Mouse (Mus musculus) embryonic facial prominence, embryonic 12.5 days (tissue): ENCODE measurements around the gene Gm42742. TPM values are rescaled to one million over a fixed set of nuclear protein-coding genes. Genes with fewer than 3 reads are reported as not detected.

Experiments
- ATAC-seq: fragments of 200-750 bp; cut with Nextera tagmentation; 2 replicates; pipeline ENCODE4 v1.8.0; 2017; ENCODE audit not compliant: insufficient number of reproducible peaks, insufficient read depth, low FRiP score, low TSS enrichment
- H3K27ac ChIP-seq: fragments of 300-500 bp; sonication (generic); 2 replicates; pipeline ENCODE4 v1.5.1; 2016; ENCODE audit warnings: mild to moderate bottlenecking
- H3K27me3 ChIP-seq: fragments of 300-500 bp; sonication (generic); 2 replicates; pipeline ENCODE4 v1.6.1; 2016; ENCODE audit warnings: mild to moderate bottlenecking, moderate library complexity
- H3K36me3 ChIP-seq: fragments of 300-500 bp; sonication (generic); 2 replicates; pipeline ENCODE4 v1.6.1; 2016; ENCODE audit warnings: mild to moderate bottlenecking
- H3K4me1 ChIP-seq: fragments of 300-500 bp; sonication (generic); 2 replicates; pipeline ENCODE4 v1.6.1; 2016
- H3K4me2 ChIP-seq: fragments of 300-500 bp; sonication (generic); replicated peaks from 2 replicates; pipeline ENCODE4 v1.6.1; 2016; ENCODE audit warnings: mild to moderate bottlenecking, moderate library complexity
- H3K4me3 ChIP-seq: fragments of 300-500 bp; sonication (generic); 2 replicates; pipeline ENCODE4 v1.5.1; 2016; ENCODE audit warnings: mild to moderate bottlenecking
- H3K9ac ChIP-seq: fragments of 300-500 bp; sonication (generic); 2 replicates; pipeline ENCODE4 v1.6.1; 2016; ENCODE audit warnings: mild to moderate bottlenecking, moderate library complexity
- H3K9me3 ChIP-seq: fragments of 300-500 bp; sonication (generic); 2 replicates; pipeline ENCODE4 v1.6.1; 2016; ENCODE audit warnings: mild to moderate bottlenecking, moderate library complexity
- WGBS: fragments of 180-500 bp; shearing (Covaris S2); methylation state at CpG from one replicate; pipeline ENCODE4 v1.1.7; 2016; 5-methylcytosine and 5-hydroxymethylcytosine counted together
- polyA plus RNA-seq: library from polyadenylated mRNA; unstranded; fragments of >200 nt; fragmentation: Nextera tagmentation; extraction: Ambion mirVana; gene quantifications from 2 replicates; pipeline ENCODE4 v1.2.1, GENCODE M21; 2016

Gm42742 gene
- polyA plus RNA-seq, 1 experiment from 2014 or later = 77.8 TPM

- Histone ChIP-seq H3K4me1 (peaks cover 26% of the 10 kb centered on the region), H3K4me3 (no peak overlapping the region), H3K36me3 (peaks cover 36% of the 10 kb centered on the region), H3K4me2 (no peak overlapping the region), H3K27me3 (no peaks in the 10 kb centered on the region), H3K27ac (no peak overlapping the region), H3K9me3 (no peaks in the 10 kb centered on the region), H3K9ac (no peak overlapping the region)
- no peak for ATAC-seq
- WGBS = 70% methylated on average over 2 of the region's 2 CpGs
Observed at GRCm38 (mm10) chr7:127011717-127012116, 9.2 kb downstream of the Gm42742 start.

GRCm38 (mm10) chr7:127011051-127011450 is 9.8 kb downstream of the Gm42742 start:
- Histone ChIP-seq H3K9me3 (no peaks in the 10 kb centered on the region), H3K4me1 (peaks cover 24% of the 10 kb centered on the region), H3K9ac (no peak overlapping the region), H3K27ac (no peak overlapping the region), H3K27me3 (no peaks in the 10 kb centered on the region), H3K36me3 (peaks cover 36% of the 10 kb centered on the region), H3K4me2 (no peak overlapping the region), H3K4me3 (no peak overlapping the region)
- no peak for ATAC-seq
- 92% methylated on average over 2 of the region's 2 CpGs for WGBS

DNA sequence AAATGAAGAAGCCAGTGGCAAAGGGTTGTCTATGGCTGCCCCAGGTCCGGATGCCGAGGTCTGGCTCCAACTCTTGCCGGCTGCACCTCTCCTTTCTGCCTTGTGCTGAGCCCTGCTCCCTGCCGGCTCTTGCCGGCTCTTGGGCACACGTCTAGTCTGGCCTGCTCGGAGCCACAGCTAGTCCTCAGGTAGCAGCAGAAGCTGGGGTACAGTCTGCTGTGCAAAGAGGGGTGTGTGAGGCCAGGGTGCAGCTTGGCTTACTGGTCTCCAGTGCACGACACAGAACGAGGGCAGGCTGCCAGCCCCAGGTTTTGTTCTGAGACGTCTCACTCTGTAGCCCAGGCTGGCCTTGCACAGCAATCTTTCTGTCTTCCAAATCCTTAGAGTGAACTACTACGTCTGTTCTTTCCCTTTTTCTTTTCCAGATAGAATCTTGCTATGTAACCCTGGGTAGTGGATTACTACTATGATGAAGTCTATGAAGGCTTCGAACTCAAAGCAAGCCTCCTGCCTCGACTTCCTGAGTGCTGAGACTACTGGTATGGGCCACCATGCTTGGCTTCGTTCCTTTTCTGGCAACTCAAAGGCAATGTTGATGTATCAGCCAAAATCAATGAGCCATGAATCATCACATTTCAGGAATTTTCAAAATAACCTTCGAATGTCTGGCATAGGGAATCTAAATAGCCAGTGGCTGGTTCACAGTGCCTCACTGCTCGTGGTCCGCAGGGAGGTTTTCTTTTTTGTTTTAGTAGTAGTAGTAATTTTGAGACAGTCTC is 11.4 kb downstream of the Gm42742 start:
- no peak overlapping the region for H3K4me2 ChIP-seq
- no peak overlapping the region for H3K27ac ChIP-seq
- H3K4me1 ChIP-seq = peaks cover 11% of the 10 kb centered on the region
- H3K9me3 ChIP-seq = no peaks in the 10 kb centered on the region
- ATAC-seq = no peak
- 83% methylated on average over 17 of the region's 17 CpGs for WGBS
- H3K4me3 ChIP-seq = no peak overlapping the region
- H3K9ac ChIP-seq = no peak overlapping the region
- H3K27me3 ChIP-seq = no peaks in the 10 kb centered on the region
- H3K36me3 ChIP-seq = peaks cover 23% of the 10 kb centered on the region

DNA sequence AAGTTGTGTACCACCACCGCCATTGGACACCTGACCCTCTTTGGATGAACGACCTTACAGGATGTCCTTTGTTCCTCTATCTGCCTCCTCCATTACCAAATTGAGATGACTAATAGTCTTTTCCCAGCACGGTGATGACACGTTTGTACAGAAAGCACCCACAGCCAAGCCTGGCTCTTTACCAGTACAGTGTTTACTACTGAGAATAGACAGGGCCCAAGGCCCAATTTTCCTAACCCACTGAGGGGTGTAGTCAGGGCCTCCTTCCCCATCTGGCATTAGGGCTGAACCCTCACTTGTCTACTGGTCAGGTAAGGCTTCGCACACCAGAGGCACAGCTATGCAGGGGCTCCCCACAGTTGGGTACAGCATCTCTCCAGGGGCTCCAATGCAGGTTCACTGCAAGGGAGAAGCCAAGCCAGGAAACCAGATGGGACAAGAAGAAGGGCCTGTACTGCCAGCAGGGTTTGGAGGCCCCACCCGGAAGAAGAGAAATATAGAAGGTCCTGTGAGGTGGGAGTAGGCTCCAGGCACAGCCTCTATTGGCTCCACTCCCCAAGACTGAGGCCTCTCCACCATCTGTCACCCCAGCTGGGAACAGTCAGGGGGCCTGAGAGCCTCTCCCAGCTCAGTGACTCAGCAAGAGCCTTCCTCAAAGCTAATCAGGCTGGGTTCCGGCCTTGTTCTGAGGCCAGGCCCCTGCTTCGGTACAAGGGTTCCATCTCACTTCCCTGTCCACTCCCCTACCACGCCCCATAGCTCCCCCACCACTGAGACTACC is 12.5 kb downstream of the Gm42742 start:
- H3K4me1 ChIP-seq = 0 out of 2 replicates have a peak, but pooled peaks cover 5% of the 10 kb centered on the region
- 71% methylated on average over 9 of the region's 9 CpGs for whole genome bisulfite sequencing
- no peak overlapping the region for H3K4me3 ChIP-seq
- H3K9ac ChIP-seq = no peak overlapping the region
- no peak for ATAC-seq
- no peaks in the 10 kb centered on the region for H3K27me3 ChIP-seq
- no peak overlapping the region for H3K4me2 ChIP-seq
- H3K27ac ChIP-seq = 0 out of 2 replicates have a peak overlapping the region, but pooled peaks have one; percentile 17
- H3K36me3 ChIP-seq = peaks cover 13% of the 10 kb centered on the region
- H3K9me3 ChIP-seq = no peaks in the 10 kb centered on the region

- Histone ChIP-seq H3K4me1 (0 out of 2 replicates have a peak, but pooled peaks cover 5% of the 10 kb centered on the region), H3K27ac (no peak overlapping the region), H3K9ac (no peak overlapping the region), H3K27me3 (no peaks in the 10 kb centered on the region), H3K4me2 (no peak overlapping the region), H3K4me3 (no peak overlapping the region), H3K36me3 (peaks cover 8% of the 10 kb centered on the region), H3K9me3 (no peaks in the 10 kb centered on the region)
- WGBS = 78% methylated on average over 6 of the region's 6 CpGs
- no peak for ATAC-seq
Observed at GRCm38 (mm10) chr7:127007313-127008024, 13.4 kb downstream of the Gm42742 start.

DNA sequence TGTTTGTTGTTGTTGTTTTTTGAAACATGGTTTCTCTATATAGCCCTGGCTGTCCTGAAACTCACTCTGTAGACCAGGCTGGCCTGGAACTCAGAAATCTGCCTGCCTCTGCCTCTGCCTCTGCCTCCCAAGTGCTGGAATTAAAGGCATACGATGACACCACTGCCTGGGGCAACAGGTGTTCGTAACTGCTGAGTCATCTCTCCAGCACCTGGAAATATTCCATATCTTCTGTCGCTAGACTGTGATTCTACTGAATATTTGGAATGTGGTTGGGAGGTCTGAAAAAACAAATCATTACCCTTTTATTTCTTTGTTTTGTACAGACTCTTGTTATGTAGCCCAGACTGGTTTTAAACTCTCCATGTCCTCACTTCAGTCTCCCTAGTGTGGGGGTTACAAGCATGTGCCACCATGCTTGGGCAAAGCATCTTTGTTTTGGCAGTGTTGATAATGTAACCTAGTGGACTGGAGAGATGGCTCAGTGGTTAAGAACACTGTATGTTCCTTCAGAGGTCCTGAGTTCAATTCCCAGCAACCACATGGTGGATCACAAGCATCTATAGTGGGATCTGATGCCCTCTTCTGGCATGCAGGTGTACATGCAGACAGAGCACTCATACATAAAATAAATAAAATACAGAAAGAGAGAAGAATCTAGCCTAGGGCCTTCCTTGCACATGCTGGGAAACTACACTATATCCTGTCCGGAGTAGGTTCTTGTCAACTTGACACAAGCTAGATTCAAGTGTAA is 16.6 kb downstream of the Gm42742 start:
- Histone ChIP-seq H3K27me3 (no peaks in the 10 kb centered on the region), H3K4me2 (no peak overlapping the region), H3K9ac (no peak overlapping the region), H3K36me3 (no peaks in the 10 kb centered on the region), H3K4me1 (0 out of 2 replicates have a peak, but pooled peaks cover 5% of the 10 kb centered on the region), H3K9me3 (no peaks in the 10 kb centered on the region), H3K4me3 (no peak overlapping the region), H3K27ac (no peak overlapping the region)
- 86% methylated on average over 4 of the region's 4 CpGs for WGBS
- no peak for ATAC-seq

GRCm38 (mm10) chr7:127003620-127004019 is 17.3 kb downstream of the Gm42742 start:
- no peak for ATAC-seq
- Histone ChIP-seq H3K27me3 (no peaks in the 10 kb centered on the region), H3K9me3 (no peaks in the 10 kb centered on the region), H3K4me2 (no peak overlapping the region), H3K9ac (no peak overlapping the region), H3K4me1 (0 out of 2 replicates have a peak, but pooled peaks cover 5% of the 10 kb centered on the region), H3K4me3 (no peak overlapping the region), H3K27ac (no peak overlapping the region), H3K36me3 (no peaks in the 10 kb centered on the region)
- 87% methylated on average over 5 of the region's 5 CpGs for WGBS

DNA sequence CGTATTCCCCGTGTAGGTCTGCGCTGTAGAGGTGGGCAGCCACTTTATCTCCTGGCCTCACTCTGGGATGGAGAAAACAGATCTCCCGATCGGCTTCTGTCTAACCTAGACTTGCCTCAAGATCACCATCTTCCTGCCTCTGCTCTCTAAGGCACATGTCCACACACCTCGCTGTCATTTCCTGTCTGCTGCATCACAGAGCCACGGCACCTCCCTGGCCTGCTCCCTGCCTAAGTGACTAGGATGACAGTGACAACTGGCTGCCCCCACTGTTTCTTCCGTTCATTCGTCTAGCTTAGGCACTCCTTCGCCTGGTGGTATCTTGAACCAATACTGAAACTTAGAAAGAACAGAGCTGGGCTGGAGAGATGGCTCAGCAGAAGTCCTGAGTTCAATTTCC is 21.3 kb downstream of the Gm42742 start:
- H3K9ac ChIP-seq = no peak overlapping the region
- H3K4me2 ChIP-seq = no peak overlapping the region
- no peaks in the 10 kb centered on the region for H3K27me3 ChIP-seq
- H3K9me3 ChIP-seq = 0 out of 2 replicates have a peak, but pooled peaks cover 3% of the 10 kb centered on the region
- no peaks in the 10 kb centered on the region; the same call in 1 of the 2 replicates for H3K36me3 ChIP-seq
- WGBS = 78% methylated on average over 10 of the region's 10 CpGs
- H3K4me3 ChIP-seq = no peak overlapping the region
- no peak for ATAC-seq
- H3K27ac ChIP-seq = no peak overlapping the region
- no peaks in the 10 kb centered on the region for H3K4me1 ChIP-seq

DNA sequence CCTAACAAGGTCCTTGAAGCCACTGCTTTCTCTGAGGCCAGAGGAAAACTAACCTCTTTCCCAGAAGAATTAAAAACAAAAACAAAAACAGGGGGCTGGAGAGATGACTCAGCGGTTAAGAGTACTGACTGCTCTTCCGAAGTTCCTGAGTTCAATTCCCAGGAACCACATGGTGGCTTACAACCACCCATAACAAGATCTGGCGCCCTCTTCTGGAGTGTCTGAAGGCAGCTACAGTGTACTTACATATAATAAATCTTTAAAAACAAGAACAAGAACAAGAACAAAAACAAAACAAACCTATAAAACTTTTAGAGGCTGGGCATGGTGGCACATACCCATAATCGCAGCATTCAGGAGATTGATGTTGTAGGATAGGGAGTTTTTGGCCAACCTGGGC is 24.4 kb downstream of the Gm42742 start:
- Histone ChIP-seq H3K4me2 (no peak overlapping the region), H3K36me3 (no peaks in the 10 kb centered on the region; the same call in 1 of the 2 replicates), H3K9ac (no peak overlapping the region), H3K4me3 (no peak overlapping the region), H3K4me1 (no peaks in the 10 kb centered on the region), H3K27me3 (no peaks in the 10 kb centered on the region), H3K27ac (no peak overlapping the region), H3K9me3 (0 out of 2 replicates have a peak, but pooled peaks cover 3% of the 10 kb centered on the region)
- ATAC-seq = no peak
- WGBS = 74% methylated on average over 4 of the region's 4 CpGs

GRCm38 (mm10) chr7:126988816-126989215 is 32.1 kb downstream of the Gm42742 start:
- H3K4me3 ChIP-seq = no peak overlapping the region
- H3K9ac ChIP-seq = no peak overlapping the region
- H3K4me2 ChIP-seq = no peak overlapping the region
- WGBS = 73% methylated on average over 8 of the region's 8 CpGs
- H3K27ac ChIP-seq = no peak overlapping the region
- H3K36me3 ChIP-seq = no peaks in the 10 kb centered on the region
- 0 out of 2 replicates have a peak, but pooled peaks cover 3% of the 10 kb centered on the region for H3K4me1 ChIP-seq
- ATAC-seq = no peak
- H3K27me3 ChIP-seq = no peaks in the 10 kb centered on the region
- H3K9me3 ChIP-seq = no peaks in the 10 kb centered on the region

- 41% methylated on average over 9 of the region's 9 CpGs for WGBS
- Histone ChIP-seq H3K36me3 (0 out of 2 replicates have a peak, but pooled peaks cover under 1% of the 10 kb centered on the region), H3K4me3 (no peak overlapping the region), H3K9me3 (no peaks in the 10 kb centered on the region), H3K4me2 (no peak overlapping the region), H3K27ac (no peak overlapping the region), H3K4me1 (0 out of 2 replicates have a peak, but pooled peaks cover 3% of the 10 kb centered on the region), H3K9ac (no peak overlapping the region), H3K27me3 (no peaks in the 10 kb centered on the region)
- ATAC-seq = no peak
Observed at GRCm38 (mm10) chr7:126986319-126986718, 34.6 kb downstream of the Gm42742 start.
